Mouse (Mus musculus) neural tube, embryonic 10.5 days (tissue): Measurements from ENCODE around the gene Alx1.

Experiments
- DNase-seq: peaks from one replicate; pipeline ENCODE4 v3.0.0-alpha.2; 2017; ENCODE audit warnings: low spot score; ENCODE audit errors: extremely low spot score

Alx1 gene

GRCm38 (mm10) chr10:103029730-103030490 lies at the start of gene Alx1:
Gene Alx1 (minus strand): TSS chr10:103030215.
- DNase-seq, result peak; percentile 67

- DNase-seq, result no peak
These were observed 19.6 kb upstream of the Alx1 start for GRCm38 (mm10) chr10:103049593-103049992.

DNA sequence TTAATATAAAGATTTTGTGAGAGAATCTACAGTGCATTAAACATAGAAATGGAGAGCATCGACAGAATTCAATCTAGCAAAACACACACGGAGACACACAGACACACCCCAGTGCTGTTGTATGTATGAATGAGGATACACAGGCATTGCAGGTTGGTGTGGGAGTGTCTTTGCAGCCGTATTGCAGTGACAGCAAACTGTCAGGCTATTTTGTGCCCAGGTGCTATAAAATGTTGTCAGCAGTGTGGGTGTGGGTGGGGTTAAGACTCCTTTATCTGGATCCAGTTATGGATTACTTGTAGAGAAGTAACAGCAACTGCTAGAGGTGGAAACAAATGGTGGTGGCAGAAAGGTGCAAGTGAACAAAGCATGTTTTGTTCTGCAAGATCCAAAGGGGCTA lies 16.6 kb upstream of the Alx1 start:
- DNase-seq, result no peak

DNA sequence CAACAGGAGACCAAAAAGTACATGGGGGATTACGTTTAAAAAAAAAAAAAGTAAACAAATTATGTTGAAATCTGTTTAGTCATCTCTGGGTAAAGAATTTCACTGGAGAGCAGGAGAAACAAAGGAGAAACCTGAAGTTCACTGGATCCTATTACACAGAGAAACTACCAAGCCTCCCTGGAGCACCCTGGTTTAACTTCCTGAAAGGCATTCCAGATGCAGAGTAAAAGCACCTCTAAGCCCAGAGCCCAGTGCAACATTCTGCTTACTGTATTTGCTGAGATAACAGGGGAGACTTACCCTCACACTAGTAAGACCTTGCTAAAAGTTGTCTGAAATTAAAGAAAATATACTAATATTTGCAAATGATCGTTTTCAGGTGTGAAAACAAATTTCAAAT lies 15.0 kb upstream of the Alx1 start:
- no peak for DNase-seq

DNA sequence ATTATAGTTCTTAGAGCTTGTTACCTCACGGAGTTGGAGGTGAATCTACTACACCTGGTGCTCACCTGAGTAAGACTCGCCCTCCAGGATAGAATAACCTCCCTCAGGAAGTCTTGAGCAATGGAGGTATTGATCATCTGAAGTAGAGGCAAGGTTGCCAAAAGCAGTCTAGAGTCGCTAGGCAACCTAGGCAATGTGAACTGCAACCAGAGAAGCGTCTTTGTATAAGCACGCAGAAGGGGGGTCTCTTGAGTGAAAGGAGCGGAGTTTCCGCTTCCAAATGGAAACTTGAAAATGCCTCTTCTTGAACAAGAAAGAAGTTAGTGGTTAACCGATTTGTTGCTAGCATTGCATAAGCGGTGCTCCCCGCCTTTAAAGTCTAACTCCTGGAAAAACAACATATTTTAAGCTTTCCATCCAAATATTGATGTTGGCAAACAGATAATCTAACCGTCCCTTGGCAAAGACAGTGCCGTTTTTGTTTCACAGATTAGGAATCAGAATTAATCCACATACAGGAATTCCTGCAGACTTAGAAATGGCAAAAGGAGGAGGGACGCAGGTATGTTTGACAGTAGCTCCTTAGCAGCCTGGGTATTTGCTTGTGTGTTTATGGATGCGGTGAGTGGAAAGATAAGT lies 5.1 kb upstream of the Alx1 start:
- peak; percentile 24 for DNase-seq

DNA sequence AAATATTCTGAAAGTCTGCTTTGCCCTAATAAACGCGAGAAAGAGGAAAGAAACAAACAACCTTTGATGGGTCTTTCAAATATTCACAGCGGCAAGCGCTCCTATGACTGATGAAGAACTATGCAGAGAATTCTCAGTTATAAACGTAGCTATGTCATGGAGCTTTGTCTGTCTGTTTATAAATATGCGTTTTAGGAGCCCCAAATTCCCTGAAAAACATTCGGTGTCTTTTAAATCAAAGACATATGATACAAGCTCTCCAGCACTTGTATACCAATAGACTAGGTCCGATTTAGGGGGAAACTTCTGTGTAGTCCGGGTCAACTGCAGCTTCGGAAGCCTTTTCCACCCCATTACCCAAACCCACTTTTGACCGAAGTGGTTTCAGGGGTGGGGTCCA lies 916 bp upstream of the Alx1 start:
- no peak for DNase-seq

- DNase-seq, result peak; percentile 48
These were observed 784 bp downstream of the Alx1 start for GRCm38 (mm10) chr10:103029132-103029729.

DNA sequence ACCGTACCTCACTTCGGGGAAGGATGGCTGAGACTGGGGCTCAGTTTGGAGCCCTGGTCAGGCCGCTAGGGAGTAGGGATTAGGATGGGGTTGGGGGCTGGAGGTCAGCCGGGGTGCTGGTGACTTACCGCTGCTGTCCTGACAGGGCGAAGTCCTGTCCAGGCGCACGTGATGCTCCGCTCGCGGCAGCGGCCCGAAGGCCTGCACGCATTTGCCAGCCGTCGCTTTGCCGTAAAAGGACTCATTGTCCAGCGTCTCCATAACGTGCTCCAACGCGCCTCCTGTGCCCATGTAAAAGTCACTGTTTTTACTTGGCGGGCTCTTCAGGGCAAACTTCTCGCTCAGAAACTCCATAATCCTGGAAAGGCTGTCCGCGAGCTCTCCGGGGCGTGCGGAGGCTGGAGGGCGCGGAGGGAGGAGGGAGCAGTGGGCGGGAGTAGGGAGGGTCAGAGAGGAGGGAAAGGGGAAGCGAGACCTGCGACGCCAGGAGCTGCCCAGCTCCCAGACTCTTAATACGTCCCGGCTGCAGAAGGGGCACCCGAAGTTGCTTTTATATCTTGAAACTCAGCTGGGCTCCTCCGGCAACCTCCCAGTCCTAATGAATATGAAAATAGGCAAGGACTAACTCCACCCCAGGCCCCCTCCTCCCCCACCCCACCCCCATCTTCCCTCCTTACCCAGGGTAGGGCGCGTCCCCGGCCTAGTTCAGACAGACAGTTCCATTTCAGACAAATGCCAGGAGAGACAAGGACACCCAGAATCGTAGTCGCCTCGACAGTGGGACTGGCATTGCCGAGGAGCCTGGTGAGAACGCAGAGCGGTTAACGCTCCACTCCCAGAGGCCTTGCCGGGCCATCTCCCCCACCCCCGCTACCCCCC lies 1.5 kb downstream of the Alx1 start:
- peak; percentile 79 for DNase-seq

GRCm38 (mm10) chr10:103027931-103028252 lies 2.1 kb downstream of the Alx1 start:
- no peak for DNase-seq

DNA sequence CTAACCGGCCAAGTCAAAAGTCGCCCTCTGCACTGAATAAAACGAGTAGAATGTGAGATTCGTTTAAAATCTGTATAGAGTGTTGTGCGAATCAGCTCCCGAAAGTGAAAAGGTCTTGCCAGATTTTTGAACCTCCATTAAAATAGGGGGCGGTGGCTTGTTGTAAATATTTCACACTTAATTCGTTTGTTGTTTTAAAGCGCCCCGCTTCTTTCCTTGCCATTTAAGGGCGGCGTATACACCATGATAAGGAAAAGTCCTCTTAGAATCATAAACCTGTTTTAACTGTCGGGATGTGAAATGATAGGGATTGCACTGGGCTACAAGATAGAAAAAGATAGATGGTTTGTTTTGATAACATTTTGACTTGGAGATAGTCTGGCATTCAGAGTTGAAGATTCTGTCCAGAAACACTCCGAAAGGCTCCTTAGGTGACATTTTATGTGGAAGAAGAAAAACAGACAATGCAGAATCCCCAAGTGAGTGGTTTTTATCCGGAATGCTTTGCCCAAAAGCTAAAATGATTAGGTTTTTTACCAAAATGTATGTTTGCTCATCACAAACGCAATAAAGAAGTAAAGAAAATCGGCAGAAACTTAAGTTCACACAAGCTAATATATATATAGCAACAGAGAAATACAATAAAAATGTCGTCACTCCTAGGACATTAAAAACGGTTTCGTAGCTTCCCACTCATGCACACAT lies 2.6 kb downstream of the Alx1 start:
- DNase-seq, result peak; percentile 35

- DNase-seq, result peak; percentile 41
These were observed 3.3 kb downstream of the Alx1 start for GRCm38 (mm10) chr10:103026636-103027225.

DNA sequence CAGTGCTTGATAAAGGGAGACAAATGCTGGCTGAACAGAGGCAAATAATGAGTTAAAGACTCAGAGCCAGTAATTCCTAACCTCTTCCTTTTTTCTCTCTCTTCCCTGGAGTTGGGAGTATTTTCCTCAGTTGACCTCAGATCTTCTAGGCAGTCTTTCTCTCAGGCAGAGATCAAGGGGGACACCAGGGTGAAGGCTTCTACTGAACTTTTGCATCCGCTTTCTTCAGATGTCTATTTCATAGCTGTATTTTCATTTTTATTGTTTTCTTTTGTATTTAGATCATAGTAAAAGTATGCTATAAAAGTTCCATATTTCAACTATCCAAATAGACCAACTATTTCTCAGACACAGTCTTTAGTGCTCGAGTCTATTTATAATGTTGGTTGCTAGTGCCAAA lies 27.5 kb downstream of the Alx1 start:
- DNase-seq, result no peak

- no peak for DNase-seq
These were observed 29.1 kb downstream of the Alx1 start for GRCm38 (mm10) chr10:103000902-103001301.

DNA sequence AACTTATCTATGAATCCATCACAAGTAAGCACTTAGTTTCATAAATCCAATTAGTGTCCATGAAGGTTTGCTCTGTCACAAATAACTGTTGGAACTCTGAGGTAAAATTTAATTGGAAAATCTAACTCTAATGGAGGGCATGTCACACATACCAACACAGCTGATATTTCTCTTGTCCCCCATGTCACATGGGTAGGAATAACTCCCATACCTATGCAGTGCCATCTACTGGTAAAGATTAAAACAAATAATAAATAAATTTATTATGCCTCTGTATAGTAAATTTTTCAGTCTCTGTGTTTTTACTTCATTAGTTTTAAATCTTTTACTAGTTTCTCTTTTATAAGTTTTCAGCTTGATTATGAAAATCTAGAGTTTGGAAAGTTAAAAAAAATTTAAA lies 30.4 kb downstream of the Alx1 start:
- DNase-seq, result no peak

DNA sequence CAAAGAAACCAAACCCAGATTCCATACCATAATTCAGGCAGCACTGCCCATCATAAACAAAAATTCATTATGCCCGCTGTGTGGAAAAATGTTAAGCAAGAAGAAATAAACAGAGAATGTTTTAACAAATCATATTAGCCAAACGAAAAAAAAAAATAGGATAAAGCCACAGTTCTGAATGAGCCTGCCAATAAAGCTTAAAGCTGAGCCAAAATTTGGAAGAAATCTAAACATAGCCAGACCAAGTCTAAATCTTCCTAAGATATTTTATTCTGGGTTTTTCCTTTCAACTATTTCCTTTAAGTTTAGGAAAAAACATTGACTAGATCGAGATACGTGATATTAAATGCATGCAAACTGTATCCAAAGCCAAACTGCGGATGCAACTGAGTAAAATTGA lies 54.9 kb downstream of the Alx1 start:
- DNase-seq, result no peak

DNA sequence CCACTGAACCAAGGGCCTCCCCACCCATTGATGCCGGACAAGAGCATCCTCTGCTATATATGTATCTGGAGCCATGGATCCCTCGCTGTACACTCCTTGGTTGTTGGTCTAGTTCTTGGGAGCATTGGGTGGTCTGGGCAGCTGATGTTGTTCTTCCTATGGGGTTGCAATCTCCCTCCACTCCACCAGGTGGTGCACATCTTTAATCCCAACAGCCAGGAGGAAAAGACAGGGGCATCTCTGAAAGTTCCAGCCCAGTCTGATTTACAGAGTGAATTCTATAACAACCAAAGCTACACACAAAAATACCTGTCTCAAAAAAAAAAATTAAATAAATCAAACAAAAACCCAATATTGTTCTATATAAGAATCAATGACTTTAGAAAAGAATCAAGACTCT lies 70.4 kb downstream of the Alx1 start:
- DNase-seq, result no peak
